Mouse (Mus musculus) 416B (cell line): ENCODE data around the gene Xpc.

ENCODE experiments used
- DNase-seq: peaks from one replicate; pipeline ENCODE4 v3.0.0; 2011; ENCODE audit warnings: low read depth

Xpc gene

DNA sequence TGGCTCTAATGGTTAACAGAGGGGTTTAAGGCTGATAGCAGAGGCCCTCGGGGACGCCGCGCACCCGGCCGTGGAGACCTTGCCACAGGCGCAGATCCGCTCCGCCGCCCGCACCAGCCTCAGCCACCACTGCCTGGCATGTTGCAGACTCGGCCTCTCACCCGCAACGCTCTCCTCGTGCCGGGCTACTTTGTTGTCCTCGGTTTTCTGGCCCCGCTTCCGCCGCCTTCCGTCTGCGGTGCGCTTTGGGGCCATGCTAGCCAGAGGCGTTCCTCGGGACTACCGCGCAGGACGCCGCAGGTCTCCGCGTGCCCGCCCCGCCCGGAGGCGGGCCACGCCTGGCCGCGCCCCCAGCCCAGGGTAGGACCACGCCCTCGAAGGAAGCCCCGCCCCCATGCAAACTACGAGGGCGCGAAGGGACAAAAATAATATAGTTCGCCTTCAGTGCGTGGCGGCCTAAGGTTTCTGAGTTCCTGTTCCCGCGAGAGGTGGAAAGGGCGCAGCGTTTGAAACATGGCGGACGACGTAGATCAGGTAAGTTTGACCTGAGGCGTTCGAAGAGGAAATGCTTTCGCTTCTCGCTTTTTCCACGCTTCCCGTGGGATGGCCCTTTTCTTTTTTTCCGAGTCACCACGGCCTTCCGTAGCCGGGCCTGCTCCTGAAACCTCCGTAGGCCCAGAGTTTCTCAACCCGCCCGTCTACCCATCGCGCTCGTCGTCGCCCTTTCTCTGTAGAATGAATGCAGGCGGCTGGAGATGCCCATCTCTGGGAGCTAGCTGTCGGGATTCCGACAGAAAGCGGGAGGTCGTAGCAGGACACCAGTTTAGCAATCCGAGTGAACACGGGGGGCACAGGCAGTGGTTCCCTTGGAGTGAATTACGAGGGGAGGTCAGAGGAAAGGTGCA lies at the start of gene Xpc, which contains the start of gene Lsm3:
TSS of gene Xpc (minus strand) at position 344 of the 905 bp plus-strand sequence.
TSS of gene Lsm3 (plus strand) at position 384 of the 905 bp plus-strand sequence.
- peak; percentile 96 for DNase-seq

DNA sequence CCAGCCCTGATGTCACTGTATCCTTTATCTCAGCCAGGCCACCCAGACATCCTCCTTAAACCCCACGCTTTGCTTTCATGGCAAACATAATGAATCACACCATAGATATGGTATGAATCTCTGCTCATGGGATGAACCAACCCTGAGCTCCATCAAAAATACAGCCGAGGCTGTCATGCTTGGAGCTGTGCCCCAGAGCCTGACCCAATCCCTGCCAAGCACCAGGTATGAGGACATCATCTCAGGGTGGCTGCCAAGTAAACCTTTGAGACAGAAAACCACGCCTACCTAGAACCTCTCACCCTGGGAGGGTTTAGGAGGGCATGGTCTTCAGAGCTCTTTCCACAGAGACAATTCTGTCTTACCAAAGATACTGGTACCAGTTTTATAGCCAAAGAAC lies 47.3 kb upstream of the Xpc start:
- DNase-seq, result no peak

DNA sequence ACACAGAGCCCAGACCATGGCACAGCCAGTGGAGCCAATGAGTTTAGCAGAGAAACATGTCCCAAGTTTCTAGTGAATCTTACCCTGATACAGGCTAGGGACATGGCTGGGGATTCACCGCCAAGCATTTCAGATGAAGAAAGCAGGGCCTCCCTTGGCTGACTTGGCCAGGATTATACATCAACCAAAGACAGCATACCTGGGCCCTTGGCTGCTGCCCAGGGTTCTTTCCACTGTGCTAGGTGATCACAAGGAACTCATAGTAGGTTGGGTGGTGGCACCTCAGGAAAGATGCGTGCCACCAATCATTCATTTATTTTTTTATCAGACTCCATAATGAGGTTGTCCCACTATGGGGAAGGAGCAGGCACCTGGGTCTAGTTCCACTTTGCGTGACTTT lies 44.5 kb upstream of the Xpc start:
- DNase-seq, result no peak

DNA sequence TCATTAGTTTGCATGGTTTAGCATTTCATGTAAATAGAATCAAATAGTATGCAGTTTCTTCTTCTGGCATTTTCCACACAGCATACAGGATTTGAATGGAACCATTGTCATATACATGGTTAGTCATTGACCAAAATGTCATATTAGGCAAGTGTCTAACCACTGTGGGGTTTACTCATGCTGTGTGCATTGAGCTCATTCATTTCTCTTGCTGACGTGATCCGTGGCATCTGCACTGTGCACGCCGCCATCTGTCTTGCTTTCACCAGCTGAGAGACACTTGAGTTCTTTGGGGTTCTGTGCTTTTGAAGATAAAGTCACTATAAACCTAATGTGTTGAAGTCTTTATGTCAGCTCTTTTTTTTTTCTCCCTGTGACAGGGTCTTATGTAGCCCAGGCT lies 43.7 kb upstream of the Xpc start:
- peak; percentile 6 for DNase-seq

DNA sequence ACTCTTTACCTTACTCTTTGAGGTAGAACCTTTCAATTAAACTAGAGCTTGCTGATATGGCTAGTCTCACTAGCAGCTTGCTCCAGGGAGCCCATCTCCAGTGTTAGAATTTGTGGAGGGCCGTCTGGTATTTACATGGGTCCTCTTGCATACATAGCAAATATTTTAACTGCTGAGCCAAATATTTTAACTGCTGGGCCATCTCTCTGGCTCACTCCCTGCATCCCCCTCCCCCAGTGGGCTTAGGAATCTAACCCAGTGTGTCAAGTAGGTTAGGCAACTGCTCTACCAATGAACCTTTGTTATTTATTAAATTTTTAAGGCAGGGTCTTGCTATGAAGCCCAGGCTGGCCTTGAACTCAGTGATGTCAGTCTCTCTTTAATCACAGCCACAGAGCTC lies 42.9 kb upstream of the Xpc start:
- DNase-seq, result no peak

DNA sequence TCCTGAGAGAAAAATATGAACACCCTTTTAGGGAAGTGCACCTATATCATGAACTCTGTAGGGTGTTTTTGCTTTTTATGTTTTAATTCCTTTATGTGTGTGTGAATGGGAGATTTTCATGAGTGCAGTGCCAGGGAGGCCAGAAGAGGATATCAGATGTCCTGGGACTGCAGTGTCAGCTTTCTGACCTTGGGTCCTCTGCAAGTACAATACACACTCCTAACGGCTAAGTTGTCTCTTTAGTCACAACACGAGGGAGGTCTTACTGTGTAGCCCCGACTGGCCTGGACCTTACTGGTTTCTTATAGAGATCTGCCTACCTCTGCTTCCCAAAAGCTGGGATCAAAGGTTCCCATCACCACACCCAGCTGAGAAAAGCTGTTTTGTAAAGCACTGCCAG lies 37.0 kb upstream of the Xpc start:
- no peak for DNase-seq

DNA sequence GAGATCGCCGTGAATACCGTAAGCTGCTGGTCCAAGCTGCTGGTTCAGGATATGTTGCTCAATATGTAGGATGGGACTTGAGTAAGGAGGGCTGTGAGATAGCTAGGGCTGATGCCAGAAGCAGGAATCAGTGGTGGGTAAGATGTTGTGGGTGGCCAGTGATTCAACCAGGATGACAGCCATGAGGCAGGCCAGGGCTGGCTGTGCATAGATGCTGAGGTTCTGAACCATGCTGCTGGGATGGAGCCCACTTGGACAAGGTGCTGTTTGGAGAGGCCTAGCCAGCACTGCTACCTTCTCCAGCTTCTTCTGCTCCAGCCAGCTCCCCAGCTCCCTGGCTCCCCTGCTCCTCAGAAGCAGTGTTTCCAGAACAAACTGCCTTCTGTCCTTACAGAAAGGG lies 36.0 kb upstream of the Xpc start:
- DNase-seq, result no peak

DNA sequence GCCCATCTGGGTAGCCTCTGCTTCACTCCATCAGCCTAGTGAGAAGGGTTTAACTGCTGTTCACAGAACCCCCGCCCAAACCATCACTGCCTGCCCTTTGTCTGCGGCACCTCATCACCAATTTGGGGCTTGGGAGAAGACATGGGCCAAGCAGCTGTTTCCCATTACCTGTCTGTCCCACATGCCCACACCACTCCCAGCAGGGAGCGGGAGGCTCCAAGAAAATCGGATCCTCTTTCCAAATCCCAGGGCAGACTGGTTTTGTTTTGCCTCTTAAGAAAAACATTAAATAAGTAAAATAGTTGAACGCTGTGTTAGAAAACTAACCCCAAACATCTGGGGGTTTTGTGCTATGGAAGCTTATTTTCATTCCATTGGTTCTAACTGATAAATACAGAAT lies 33.9 kb upstream of the Xpc start:
- DNase-seq, result no peak

DNA sequence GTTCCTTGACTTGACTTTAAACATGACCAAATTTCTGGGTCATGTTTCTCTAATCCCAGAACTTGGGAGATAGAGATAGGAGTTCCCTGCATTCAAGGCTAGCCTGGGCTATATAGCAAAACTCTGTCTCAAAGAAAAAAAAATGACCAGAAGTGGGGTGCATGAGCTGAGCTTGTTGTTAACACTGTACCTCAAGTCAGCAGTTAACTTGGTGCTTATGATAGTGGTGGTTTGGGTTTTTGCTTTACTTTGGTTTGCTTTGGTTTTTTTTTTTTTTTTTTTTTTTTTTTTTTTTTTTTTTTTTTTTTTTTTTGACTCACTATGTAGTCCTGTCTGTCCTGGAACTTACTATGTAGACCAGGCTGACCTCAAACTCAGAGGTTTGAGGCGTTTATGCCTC lies 31.6 kb upstream of the Xpc start:
- no peak for DNase-seq

DNA sequence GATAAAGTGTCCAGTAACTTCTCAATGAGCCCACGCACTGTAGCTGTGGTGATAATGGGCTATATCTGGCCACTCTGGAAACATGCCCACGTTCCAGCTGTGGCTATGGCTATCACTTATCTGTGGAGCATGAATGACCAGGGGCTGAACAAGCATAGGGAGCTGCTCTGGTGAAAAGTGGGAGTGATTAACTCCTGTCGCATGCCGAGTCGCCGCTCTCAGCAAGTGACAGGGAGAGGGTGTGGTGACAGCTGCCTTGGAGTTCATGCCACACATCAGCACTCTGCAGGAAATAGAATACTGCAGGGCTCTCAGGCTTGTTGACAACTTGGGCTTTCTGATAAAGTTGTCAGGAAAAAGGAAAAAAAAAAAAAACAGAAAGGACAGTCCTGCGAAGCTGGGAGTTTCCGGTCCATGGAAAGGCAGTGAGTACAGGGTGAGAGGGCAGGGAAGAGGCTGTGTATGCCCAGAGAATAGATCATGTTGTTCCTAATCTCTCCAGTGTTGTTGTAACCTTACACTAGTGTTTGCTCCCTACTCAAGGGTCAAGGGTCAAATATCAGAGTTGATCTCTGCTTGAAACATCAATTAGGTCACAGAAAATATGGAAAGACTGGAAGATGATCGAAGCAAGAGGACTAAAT lies 30.7 kb upstream of the Xpc start:
- DNase-seq, result no peak

DNA sequence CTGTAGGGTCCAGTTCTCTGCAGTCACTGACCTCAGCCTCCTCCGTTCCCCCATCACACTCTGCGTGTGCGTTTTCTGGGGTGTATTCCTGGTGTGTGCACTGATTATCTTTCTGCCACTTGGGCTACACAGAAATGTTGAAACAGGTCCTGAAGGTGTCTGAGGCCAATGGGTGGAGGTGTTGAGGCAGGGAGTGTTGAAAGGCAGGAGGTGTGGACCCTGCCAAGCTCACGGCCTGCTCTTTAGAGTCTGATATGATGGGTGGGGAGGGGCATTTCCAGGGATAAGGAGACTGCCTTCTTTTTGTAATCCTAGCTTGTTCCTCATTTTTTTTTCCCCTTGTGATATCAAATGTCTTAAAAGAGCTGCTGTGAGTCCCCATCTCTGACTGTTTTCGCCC lies 27.4 kb upstream of the Xpc start:
- DNase-seq, result no peak

DNA sequence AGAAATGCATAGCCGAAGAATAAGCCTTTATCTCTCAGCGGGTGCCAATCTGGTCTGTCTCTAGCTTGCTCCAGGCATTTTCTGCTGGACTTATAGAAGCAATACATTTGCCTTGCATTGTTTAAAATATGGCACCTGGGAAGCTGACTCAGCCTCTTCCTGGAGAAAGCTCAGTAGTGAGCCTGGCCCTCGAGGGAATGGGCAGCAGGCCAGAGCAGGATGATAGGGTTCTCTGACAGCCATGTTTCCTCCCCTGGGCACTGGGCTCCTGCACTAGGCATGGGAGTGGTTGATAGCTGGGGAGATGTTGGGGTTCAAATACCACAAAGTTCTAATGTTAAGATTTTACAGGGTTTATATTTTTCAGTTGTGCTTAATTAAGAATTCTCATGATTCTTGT lies 25.6 kb upstream of the Xpc start:
- DNase-seq, result peak; percentile 9

DNA sequence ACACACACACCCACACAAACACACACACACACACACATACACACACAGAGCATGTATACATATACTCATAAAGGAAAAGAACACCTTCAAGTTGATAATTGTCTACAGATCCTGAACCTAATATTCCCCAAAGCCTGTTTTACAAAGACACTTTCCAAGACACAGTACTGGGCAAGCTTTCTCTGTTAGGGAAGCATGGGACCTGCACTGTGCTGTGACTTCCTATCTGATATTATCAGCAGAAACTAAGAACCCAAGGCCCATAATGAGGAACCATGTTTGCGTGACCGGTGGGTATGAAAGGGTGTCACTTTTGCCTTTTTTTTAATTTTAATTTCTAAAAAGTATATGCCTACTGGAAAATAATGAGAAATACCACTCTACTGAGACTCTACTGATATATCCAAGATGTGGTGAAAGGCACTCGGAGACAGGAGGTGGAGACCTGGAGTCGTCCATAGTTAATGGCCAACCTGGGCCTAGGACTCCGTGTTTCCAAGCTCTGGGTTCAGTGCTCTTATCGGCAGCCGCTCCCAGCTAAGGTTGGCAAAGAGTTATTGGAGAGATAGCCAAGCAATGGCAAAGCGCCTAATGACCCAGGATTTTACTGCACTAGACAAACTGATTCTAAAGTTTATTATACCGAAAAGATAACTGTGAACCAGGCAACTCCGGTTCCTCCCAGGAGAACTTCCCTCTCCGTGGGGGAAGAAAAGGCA lies 20.5 kb upstream of the Xpc start:
- no peak for DNase-seq

DNA sequence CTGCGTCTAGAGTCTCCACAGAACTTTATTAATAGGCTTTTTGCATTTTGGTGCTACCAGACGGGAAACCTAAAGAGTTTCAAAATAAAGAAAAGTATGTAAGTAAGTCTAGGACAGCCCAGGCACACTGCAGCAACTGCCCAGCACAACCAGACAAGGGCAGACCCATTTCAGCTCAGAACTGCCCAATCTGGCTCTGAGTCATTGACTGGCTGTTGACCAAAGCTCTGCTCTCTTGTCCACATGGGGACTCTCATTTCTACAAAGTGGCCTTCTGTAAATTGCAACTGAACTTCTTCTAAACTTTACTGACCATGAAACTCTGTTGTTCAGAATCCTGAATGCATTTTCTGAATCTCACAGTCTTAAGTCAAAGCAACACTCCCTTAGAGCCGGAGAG lies 19.5 kb upstream of the Xpc start:
- DNase-seq, result no peak

DNA sequence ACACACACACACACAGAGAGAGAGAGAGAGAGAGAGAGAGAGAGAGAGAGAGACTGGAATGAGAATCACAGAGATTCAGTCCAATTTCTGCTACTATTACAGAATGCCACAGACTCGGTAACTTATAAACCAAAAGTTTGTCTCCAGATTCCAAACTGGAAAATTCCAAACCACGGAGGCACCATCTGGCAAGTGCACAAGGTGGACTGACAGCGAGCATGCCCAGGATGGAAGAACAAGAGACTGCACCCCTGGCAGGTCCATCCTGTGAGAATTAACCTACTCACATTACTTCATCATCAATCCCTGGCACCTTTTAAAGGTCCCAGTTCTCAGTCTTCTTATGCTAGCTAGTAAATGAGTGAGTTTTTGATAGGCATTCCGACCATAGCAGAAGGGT lies 18.6 kb upstream of the Xpc start:
- DNase-seq, result no peak

DNA sequence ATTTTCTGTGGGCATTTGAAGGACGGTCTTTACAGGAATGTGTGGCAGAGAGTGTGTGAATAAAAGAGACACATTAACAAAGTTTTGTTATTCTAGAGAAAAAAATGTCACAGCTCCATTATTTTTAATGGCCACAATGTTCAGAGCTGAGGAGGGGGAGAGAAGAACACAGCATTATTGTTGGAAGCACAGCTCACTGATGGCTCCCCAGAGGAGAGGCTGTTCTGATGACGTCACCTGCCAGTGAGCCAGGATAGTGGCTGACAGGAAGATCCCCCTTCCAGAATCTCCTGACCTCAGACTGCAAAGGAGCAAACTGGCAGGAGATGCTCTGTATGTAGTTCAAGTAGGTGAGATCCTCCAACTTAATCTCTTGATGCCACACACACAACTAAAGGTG lies 18.1 kb upstream of the Xpc start:
- no peak for DNase-seq

DNA sequence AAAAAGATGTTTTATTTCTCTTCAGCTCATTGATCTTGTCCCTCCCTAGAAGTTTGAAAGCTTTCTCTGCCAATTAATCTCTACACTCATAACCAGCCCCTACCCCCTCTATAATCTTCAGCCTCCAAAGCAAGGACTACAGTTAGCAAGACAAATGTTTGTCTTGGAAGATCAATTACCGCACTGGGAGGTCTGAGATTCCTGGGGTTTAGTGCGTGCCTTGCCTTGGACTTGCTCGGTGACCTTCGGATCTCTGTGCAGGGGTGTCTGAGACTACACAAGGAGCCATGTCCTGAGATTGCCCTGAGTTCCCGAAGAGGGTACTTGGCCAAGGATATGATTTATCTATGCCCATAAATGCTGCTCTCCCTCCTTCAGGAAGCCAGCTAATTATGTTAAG lies 17.7 kb upstream of the Xpc start:
- DNase-seq, result no peak

DNA sequence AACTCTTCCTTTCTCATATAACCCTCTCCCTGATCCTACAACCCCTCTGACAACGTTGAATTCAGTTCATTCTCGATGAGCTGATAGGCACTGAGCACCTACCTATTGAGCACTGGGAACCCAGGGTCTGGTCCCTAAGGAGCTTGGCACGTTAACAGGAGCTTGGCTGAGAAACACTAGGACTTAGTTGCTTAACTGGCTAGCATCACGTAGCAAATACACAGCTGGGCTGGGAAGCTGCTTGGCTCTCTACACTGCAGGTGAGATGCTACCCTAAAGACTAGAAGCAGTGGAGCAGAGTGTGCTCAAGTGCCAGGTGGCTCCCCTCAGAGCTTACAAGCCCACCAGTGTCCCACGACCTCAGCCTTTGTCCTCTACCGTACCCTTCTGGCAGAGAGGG lies 17.0 kb upstream of the Xpc start:
- DNase-seq, result no peak

DNA sequence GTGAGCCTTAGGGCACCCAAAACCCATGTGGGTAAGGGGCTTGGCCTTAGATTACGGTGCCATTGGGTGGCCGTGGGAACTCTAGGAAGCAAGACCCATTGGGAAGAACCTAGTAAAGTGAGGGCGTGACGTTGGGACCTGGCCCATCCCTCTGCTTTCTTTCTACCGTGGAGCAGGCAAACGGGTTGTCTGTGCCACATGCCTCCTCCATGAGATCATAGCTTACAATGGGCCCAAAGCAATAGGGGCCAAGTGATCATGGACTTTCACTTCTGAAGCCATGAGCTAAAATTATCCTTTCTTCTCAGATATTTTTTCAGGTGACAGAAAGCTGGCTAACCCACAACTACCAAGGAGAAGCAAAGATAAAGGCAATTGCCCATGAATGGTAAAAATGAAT lies 15.6 kb upstream of the Xpc start:
- DNase-seq, result no peak

DNA sequence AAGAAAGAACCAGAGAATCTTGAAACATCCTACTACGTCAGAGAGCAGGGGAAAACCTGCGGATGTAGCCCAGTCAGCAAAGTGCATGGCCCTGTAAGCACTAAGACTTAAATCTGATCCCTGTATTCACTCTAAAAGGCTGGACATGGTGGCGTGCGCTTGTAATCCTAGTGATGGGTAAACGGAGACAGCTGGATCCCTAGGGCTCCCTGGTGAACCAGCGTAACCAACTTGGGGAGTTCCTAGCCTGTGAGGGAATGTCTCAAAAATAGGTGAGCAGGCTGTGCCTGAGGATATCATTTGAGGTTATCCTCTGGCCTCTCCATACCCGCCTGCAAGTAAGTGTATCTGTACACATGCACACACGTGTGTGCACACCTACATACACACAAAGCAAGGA lies 15.0 kb upstream of the Xpc start:
- DNase-seq, result no peak

DNA sequence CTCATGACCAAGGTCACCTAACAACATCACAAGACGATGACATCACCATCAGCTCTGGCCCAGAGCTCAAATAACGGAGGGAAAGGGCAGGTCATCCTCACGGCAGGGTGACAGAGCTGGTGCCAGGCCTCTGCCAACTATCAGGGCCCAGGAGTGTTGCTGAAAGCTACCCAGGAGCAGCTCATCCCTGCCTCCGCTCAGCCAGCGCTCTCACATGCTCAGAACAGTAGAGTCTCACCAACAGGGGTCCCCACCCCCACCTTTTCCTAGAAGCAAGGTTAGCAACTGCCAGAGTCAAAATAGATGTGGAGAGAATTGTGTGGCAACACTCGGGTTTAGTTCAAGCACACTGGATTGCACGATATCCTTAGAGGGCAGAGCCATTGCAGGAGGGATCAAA lies 12.6 kb upstream of the Xpc start:
- DNase-seq, result no peak

DNA sequence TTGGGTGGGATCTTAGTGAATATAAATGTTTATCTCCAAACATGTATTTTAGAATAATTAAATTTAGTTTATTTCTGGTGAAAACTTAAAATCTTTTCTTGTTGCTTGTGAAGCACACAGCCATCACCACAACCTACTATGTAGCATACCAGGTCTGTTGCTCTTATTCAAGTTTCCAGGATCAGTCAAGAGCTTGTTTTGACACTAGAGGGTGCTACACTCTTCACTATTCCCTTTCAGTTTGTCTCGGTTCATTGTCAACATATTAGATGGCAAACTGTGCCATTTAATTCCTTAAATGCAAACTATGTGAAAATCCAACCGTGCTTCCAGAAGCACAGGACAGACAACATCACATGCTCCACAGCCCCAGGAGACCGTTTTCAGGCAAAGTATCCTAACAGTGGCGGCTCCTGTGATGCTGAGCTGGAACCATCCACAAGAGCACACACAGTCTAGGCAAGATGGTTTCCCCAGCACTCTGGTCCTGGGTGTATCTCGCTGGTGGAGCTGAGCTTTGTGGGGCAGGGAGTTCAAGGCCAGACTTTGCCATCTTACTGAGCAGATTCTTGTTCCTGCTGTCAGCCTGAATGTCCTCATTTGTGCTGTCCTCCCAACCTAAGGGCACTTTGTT lies 11.7 kb upstream of the Xpc start:
- DNase-seq, result peak; percentile 64

DNA sequence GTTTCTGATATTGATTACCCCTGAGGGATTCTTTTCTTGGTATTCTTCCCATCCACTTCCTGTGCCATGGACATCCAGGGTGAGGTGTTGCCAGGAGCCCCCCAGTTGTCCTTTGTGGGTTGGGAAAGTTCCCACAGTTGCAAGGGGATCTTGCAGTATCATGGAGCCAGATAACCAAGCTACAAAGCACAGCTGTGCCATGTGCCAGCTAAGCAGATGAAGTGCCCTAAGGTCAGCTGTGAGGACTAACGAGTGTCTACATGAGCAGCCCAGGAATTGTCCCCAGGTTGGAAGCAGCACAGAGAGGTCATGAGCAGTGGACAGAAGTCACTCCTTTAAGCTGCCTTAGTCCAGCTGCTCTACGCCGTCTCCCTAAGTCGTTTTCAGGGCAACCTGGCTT lies 9.9 kb upstream of the Xpc start:
- DNase-seq, result no peak
